Mouse (Mus musculus) intestine, embryonic 16.5 days (tissue): ENCODE data around the gene 1110004F10Rik. TPM values are rescaled to one million over a fixed set of nuclear protein-coding genes. Genes with fewer than 3 reads are reported as not detected.
"Not testable (repeated sequence)": the region's sequence is repeated elsewhere in the genome, so short reads cannot be mapped to it uniquely, and the experiment has no call there.

Source experiments
- ATAC-seq: fragments of 200-750 bp; cut with Nextera tagmentation; 2 replicates; pipeline ENCODE4 v1.8.0; 2017; ENCODE audit warnings: moderate TSS enrichment, moderate library complexity
- H3K27ac ChIP-seq: fragments of 300-500 bp; sonication (generic); 2 replicates; pipeline ENCODE4 v1.5.1; 2014; ENCODE audit warnings: mild to moderate bottlenecking, low read length
- H3K27me3 ChIP-seq: fragments of 300-500 bp; sonication (generic); replicated peaks from 2 replicates; pipeline ENCODE4 v1.6.1; 2014; ENCODE audit warnings: low read length, control low read depth, mixed read lengths; ENCODE audit not compliant: control insufficient read depth, insufficient read depth
- H3K36me3 ChIP-seq: fragments of 300-500 bp; sonication (generic); 2 replicates; pipeline ENCODE4 v1.6.1; 2014; ENCODE audit warnings: low read length, control low read depth; ENCODE audit not compliant: control insufficient read depth, insufficient read depth
- H3K4me1 ChIP-seq: fragments of 300-500 bp; sonication (generic); 2 replicates; pipeline ENCODE4 v1.6.1; 2014; ENCODE audit warnings: low read length, control low read depth, mixed read lengths; ENCODE audit not compliant: control insufficient read depth, insufficient read depth
- H3K4me2 ChIP-seq: fragments of 300-500 bp; sonication (generic); 2 replicates; pipeline ENCODE4 v1.6.1; 2014; ENCODE audit warnings: low read depth, low read length, control low read depth
- H3K4me3 ChIP-seq: fragments of 300-500 bp; sonication (generic); 2 replicates; pipeline ENCODE4 v1.5.1; 2014; ENCODE audit warnings: mild to moderate bottlenecking, low read length
- H3K9ac ChIP-seq: fragments of 300-500 bp; sonication (generic); 2 replicates; pipeline ENCODE4 v1.6.1; 2014; ENCODE audit warnings: low read depth, low read length
- H3K9me3 ChIP-seq: fragments of 300-500 bp; sonication (generic); 2 replicates; pipeline ENCODE4 v1.6.1; 2016; ENCODE audit warnings: low read length, control low read depth; ENCODE audit not compliant: control insufficient read depth
- WGBS: fragments of 180-500 bp; shearing (Covaris S2); extraction: QIAGEN DNeasy Blood & Tissue Kit; methylation state at CpG from one replicate; pipeline ENCODE4 v1.1.7; 2014; 5-methylcytosine and 5-hydroxymethylcytosine counted together
- polyA plus RNA-seq: library from polyadenylated mRNA; unstranded; fragments of >200 nt; fragmentation: Nextera tagmentation; extraction: Ambion mirVana; gene quantifications from 2 replicates; pipeline ENCODE4 v1.2.1, GENCODE M21; 2015

The 1110004F10Rik gene
- polyA plus RNA-seq, 1 experiment from 2014 or later = 206 TPM

DNA sequence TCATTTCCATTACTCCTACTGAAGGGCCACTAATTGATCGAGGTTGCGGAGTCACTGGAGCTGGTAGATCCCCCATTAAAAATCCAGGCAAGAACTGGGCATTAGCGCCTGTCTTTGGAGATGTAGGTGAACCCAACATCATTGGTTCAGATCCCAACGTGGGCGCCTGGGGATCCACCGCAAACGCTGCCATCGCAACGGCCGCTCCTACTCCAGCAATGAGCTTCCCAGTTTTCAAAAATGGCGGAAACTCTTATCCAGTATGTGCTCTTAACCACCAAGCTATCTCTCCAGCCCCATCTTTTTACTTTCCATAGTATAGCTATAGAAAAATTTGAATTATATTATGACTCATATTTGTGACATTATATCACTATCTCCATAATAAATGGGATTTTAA lies 45.2 kb downstream of the 1110004F10Rik start, which contains the start of gene Gm4353:
Gene Gm4353, minus strand, starts transcription at position 270 of the 400 bp plus-strand sequence.
- ATAC-seq, H3K4me3 ChIP-seq, H3K36me3 ChIP-seq, H3K27me3 ChIP-seq, H3K4me1 ChIP-seq, H3K27ac ChIP-seq, H3K4me2 ChIP-seq, H3K9ac ChIP-seq, H3K9me3 ChIP-seq: not testable (repeated sequence)
- 97% methylated on average over 11 of the region's 11 CpGs for WGBS

DNA sequence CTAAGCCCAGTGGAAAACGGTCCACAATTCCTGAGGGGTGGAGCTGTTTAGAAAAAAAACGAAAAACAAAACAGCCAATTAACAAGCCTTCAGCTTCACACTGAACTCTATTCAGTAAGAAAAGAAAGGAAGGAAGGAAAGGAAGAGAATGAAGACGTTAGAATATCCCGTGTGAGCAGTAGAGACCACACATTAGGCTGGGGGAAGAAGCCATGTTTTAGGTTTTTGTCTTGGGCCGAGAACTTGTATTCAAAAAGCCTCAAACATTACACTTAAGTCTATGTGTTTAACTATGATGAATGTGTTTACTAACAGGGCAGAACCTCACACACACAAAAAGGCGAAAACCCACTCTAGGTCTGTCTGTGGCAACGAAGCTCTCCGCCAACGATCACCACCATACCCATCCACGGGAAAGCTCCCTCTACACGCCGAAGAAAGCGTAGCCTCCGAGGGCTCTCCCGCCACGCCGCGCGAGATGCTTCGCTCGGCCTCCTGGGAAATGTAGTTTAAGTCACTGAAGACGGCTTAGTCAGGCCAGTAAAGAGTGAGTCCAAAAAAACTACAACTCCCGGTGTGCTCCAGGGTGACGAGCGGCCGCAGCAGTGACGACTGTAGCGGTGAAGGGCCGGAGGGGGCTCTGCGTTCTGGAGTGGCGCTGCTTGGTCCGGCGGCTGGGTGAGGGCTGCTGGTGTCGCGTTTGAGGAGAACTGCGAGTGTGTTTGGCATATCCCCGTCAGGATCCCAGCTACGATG lies 53.7 kb downstream of the 1110004F10Rik start:
- peak overlapping the region; percentile 84 for H3K4me2 ChIP-seq
- peak overlapping the region; percentile 80 for H3K9ac ChIP-seq
- no peaks in the 10 kb centered on the region for H3K27me3 ChIP-seq
- ATAC-seq = peak; percentile 100
- no peaks in the 10 kb centered on the region for H3K36me3 ChIP-seq
- under 1% methylated on average over 38 of the region's 38 CpGs for WGBS
- peaks cover 10% of the 10 kb centered on the region for H3K4me1 ChIP-seq
- H3K9me3 ChIP-seq = no peaks in the 10 kb centered on the region
- H3K27ac ChIP-seq = peak overlapping the region; percentile 85
- H3K4me3 ChIP-seq = peak overlapping the region; percentile 65

DNA sequence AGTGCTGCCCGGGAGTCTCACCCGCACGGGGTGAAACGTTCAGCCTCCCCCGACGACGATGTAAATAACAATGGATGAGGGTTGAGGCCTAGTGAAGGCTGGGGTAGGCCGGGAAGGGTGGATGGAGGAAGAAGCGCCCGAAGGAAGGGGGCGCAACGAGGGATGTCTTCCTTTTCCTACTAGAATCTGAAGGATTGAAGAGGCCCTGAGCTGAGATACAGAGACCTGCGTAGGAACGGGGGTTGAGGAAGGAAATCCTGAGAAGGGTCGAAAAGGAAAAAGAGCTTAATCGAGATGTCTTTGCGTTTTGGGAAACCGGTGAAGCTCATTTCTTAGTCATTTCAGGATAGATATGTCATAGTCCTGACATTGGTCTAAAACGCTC lies 54.3 kb downstream of the 1110004F10Rik start:
- no peaks in the 10 kb centered on the region for H3K36me3 ChIP-seq
- ATAC-seq = peak; percentile 89
- peak overlapping the region; percentile 85 for H3K27ac ChIP-seq
- no peaks in the 10 kb centered on the region for H3K9me3 ChIP-seq
- no peaks in the 10 kb centered on the region for H3K27me3 ChIP-seq
- H3K4me2 ChIP-seq = peak overlapping the region; percentile 84
- peak overlapping the region; percentile 65 for H3K4me3 ChIP-seq
- WGBS = 0% methylated on average over 19 of the region's 19 CpGs
- peak overlapping the region; percentile 80 for H3K9ac ChIP-seq
- peaks cover 10% of the 10 kb centered on the region for H3K4me1 ChIP-seq

DNA sequence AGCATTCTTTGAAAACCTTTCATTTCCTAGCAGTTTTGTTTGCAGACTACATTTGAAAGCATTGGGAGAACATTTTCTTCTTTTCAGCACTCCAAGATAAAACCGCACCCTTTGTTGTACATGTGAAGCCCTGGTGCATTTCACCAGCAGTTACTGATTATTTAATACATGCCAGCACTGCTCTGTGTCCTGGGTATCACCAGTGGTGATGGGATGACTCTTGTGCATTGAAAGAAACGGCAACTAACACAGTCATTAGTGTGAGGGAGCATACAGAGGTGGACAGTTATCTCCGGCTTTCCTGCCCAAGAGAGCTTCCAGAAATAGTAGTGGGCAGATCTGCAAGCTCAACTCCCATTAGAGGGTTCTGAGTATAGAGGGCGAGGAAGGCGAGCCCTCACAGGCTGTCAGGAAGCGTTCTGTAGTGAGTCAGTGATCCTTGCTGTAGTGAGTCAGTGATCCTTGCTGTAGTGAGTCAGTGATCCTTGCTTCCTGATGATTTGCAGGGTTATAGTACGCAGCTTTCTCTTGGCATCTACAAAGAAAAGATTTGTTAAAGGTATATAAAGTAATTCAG lies 60.8 kb downstream of the 1110004F10Rik start:
- Histone ChIP-seq H3K4me3 (no peak overlapping the region), H3K9ac (no peak overlapping the region), H3K27ac (no peak overlapping the region), H3K4me1 (peaks cover 3% of the 10 kb centered on the region), H3K36me3 (peaks cover 12% of the 10 kb centered on the region), H3K27me3 (no peaks in the 10 kb centered on the region), H3K4me2 (no peak overlapping the region), H3K9me3 (no peaks in the 10 kb centered on the region)
- ATAC-seq = no peak
- WGBS = 85% methylated on average over 7 of the region's 7 CpGs

DNA sequence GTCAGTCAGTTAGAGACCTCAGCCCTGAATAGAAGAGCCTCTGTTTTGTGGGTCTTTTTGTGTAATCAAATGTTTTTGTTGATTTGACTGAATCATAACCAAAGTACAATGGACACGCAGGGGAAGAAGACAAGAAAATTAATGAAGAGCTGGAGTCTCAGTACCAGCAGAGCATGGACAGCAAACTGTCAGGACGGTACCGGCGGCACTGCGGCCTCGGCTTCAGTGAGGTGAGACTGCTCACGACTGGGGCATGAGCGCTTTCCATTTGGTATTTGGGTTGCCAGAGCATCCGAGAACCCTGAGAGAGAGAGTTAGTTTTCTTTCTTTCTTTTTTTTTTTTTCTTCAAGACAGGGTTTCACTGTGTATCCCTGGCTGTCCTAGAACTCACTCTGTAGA lies 63.9 kb downstream of the 1110004F10Rik start:
- no peak overlapping the region for H3K9ac ChIP-seq
- H3K4me1 ChIP-seq = no peaks in the 10 kb centered on the region
- H3K9me3 ChIP-seq = no peaks in the 10 kb centered on the region
- WGBS = 93% methylated on average over 9 of the region's 9 CpGs
- no peaks in the 10 kb centered on the region for H3K27me3 ChIP-seq
- no peak overlapping the region for H3K4me2 ChIP-seq
- no peak for ATAC-seq
- no peak overlapping the region for H3K27ac ChIP-seq
- H3K36me3 ChIP-seq = peaks cover 12% of the 10 kb centered on the region
- H3K4me3 ChIP-seq = no peak overlapping the region

DNA sequence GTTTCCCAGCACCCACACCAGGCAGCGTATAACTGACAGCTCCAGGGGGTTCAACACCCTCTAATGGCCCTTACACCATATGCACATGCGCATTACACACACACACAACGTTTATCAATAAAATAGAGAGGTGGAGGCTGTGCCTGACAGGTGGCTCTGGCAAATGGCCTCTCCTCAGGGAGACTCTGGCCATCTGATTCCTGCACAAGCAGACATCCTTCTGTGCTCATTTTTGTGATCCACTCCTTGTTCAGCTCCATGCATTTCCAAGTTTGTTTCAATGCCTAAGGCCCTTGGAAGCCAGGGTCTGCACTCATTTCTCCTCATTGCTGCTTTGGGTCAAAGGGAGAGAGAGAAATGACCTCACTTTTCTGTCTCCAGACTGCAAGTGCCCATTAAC lies 71.5 kb downstream of the 1110004F10Rik start:
- Histone ChIP-seq H3K4me1 (no peaks in the 10 kb centered on the region), H3K4me2 (no peak overlapping the region), H3K9me3 (no peaks in the 10 kb centered on the region), H3K4me3 (no peak overlapping the region), H3K27ac (no peak overlapping the region), H3K9ac (no peak overlapping the region), H3K27me3 (no peaks in the 10 kb centered on the region), H3K36me3 (no peaks in the 10 kb centered on the region; the same call in 1 of the 2 replicates)
- ATAC-seq = no peak
- WGBS = 64% methylated on average over 3 of the region's 3 CpGs

DNA sequence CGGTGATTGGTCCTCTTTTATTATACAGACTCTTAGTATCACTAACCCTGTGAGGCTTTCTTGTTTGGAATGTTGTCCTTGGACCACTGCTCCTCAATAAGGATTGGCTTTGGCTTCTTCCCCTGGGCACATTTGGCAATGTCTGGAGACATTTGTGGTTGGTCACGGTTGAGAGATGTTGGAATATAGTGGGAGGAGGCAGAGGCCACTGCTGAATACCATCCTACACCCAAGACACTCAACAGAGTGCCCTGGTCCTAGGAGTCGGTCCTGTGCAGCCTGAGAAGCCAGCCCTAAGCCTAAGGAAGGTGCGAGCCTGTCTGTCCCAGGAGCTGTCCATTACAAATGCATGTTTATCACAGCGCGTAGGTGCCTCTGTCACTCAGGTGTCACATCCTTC lies 72.3 kb downstream of the 1110004F10Rik start:
- H3K27me3 ChIP-seq = no peaks in the 10 kb centered on the region
- H3K4me3 ChIP-seq = no peak overlapping the region
- 85% methylated on average over 6 of the region's 6 CpGs for WGBS
- no peak for ATAC-seq
- no peaks in the 10 kb centered on the region; the same call in 1 of the 2 replicates for H3K36me3 ChIP-seq
- no peak overlapping the region for H3K4me2 ChIP-seq
- H3K9me3 ChIP-seq = no peaks in the 10 kb centered on the region
- no peak overlapping the region for H3K27ac ChIP-seq
- no peak overlapping the region for H3K9ac ChIP-seq
- no peaks in the 10 kb centered on the region for H3K4me1 ChIP-seq

- WGBS = 69% methylated on average over 12 of the region's 12 CpGs
- H3K27ac ChIP-seq = no peak overlapping the region
- no peak overlapping the region for H3K4me2 ChIP-seq
- H3K4me3 ChIP-seq = no peak overlapping the region
- no peaks in the 10 kb centered on the region for H3K9me3 ChIP-seq
- no peak overlapping the region for H3K9ac ChIP-seq
- H3K36me3 ChIP-seq = no peaks in the 10 kb centered on the region
- no peaks in the 10 kb centered on the region for H3K27me3 ChIP-seq
- no peak for ATAC-seq
- H3K4me1 ChIP-seq = no peaks in the 10 kb centered on the region
Measured at GRCm38 (mm10) chr7:116115216-116115930, 76.2 kb downstream of the 1110004F10Rik start.

DNA sequence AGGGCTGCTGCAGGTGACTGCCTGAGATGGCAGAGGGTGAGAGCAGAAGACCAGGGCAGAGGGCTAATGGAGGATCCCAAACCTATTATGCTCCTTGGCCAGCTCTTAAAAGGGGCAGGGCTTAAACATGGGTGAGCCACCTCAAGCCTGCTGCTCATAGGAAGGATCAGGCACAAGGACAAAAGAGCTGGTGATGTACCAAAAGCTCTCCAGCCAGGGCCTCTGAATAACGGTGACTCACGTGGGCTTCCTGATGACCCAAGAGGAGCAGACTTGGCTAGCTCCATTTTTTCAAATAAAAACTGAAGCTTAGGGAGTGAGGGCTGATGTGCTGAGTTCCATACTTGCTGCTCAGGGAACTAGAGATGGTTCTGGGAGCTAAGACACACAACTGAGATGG lies 76.8 kb downstream of the 1110004F10Rik start:
- Histone ChIP-seq H3K9me3 (no peaks in the 10 kb centered on the region), H3K4me2 (no peak overlapping the region), H3K27ac (no peak overlapping the region), H3K36me3 (no peaks in the 10 kb centered on the region), H3K4me1 (no peaks in the 10 kb centered on the region), H3K9ac (no peak overlapping the region), H3K4me3 (no peak overlapping the region), H3K27me3 (no peaks in the 10 kb centered on the region)
- no peak for ATAC-seq
- WGBS = 86% methylated on average over 2 of the region's 2 CpGs
